In genomic region chr7:16463214-16463613, GRCm38 (mm10) we compare ENCODE assay signal across 8 mouse cellular contexts. TPM values are rescaled to one million over a fixed set of nuclear protein-coding genes. Genes with fewer than 3 reads are reported as not detected.
DNase-seq lines count a peak whose midpoint lies in the region; ATAC-seq and TF ChIP-seq lines count a peak whose summit lies in the region.

No protein-coding gene starts in this region.

- H3K4me1 ChIP-seq in G1E (ENCODE audit: insufficient read depth, low read depth, low read length) = peaks cover 6% of the 10 kb centered on the region
- peaks cover 9% of the 10 kb centered on the region for H3K4me1 ChIP-seq in forebrain, embryonic 13.5 days
- no peaks in the 10 kb centered on the region for H3K4me1 ChIP-seq in hindbrain, embryonic 11.5 days (replicated peaks; ENCODE audit: control insufficient read depth, insufficient read depth, low read length)
- H3K4me1 ChIP-seq in midbrain, embryonic 10.5 days = peaks cover 9% of the 10 kb centered on the region

- H3K27ac ChIP-seq in forebrain, embryonic 13.5 days = no peak overlapping the region
- no peak overlapping the region for H3K27ac ChIP-seq in hindbrain, embryonic 11.5 days (ENCODE audit: low read depth, low read length)
- H3K27ac ChIP-seq in midbrain, embryonic 10.5 days (replicated peaks) = no peak overlapping the region

- ATAC-seq in G1E (ENCODE audit: extremely low read depth, insufficient number of reproducible peaks, low FRiP score, poor library complexity, severe bottlenecking) = peak; percentile 57
- peak; percentile 67 for ATAC-seq in forebrain, embryonic 13.5 days
- ATAC-seq in hindbrain, embryonic 11.5 days (ENCODE audit: low FRiP score) = 0 out of 2 replicates have a peak, but pooled peaks have one; percentile 36

- no peak for TF ChIP-seq POLR2A in brain, embryonic 14.5 days (IDR thresholded peaks at IDR 0.05; ENCODE audit: borderline replicate concordance, extremely low read depth, insufficient read depth, insufficient read length, poor library complexity, severe bottlenecking)

- TF ChIP-seq CTCF in G1E (IDR thresholded peaks at IDR 0.05; ENCODE audit: low read depth, low read length) = peak; percentile 94
- TF ChIP-seq CTCF in brain, embryonic 14.5 days (IDR thresholded peaks at IDR 0.05; ENCODE audit: borderline replicate concordance, extremely low read depth, insufficient read depth, insufficient read length) = peak; percentile 97

- H3K27me3 ChIP-seq in G1E (ENCODE audit: insufficient read depth, low read length) = peaks cover 33% of the 10 kb centered on the region
- peaks cover 34% of the 10 kb centered on the region for H3K27me3 ChIP-seq in forebrain, embryonic 13.5 days
- no peaks in the 10 kb centered on the region for H3K27me3 ChIP-seq in hindbrain, embryonic 11.5 days (ENCODE audit: control insufficient read depth, insufficient read depth, low read length)
- H3K27me3 ChIP-seq in midbrain, embryonic 10.5 days (ENCODE audit: low read depth, poor library complexity, severe bottlenecking) = peaks cover 30% of the 10 kb centered on the region

- H3K4me3 ChIP-seq in G1E (ENCODE audit: low read depth, low read length) = no peak overlapping the region
- H3K4me3 ChIP-seq in forebrain, embryonic 13.5 days = no peak overlapping the region
- H3K4me3 ChIP-seq in hindbrain, embryonic 11.5 days (ENCODE audit: low read depth, low read length) = no peak overlapping the region
- H3K4me3 ChIP-seq in midbrain, embryonic 10.5 days = no peak overlapping the region

- 4% methylated on average over 14 of the region's 14 CpGs for WGBS in forebrain, embryonic 13.5 days
- 3% methylated on average over 14 of the region's 14 CpGs for WGBS in hindbrain, embryonic 11.5 days
- WGBS in midbrain, embryonic 10.5 days = 4% methylated on average over 14 of the region's 14 CpGs

- H3K4me2 ChIP-seq in forebrain, embryonic 13.5 days = no peak overlapping the region
- no peak overlapping the region for H3K4me2 ChIP-seq in hindbrain, embryonic 11.5 days (replicated peaks; ENCODE audit: low read depth, low read length)

- H3K9ac ChIP-seq in forebrain, embryonic 13.5 days = no peak overlapping the region
- H3K9ac ChIP-seq in hindbrain, embryonic 11.5 days (ENCODE audit: low read depth, low read length) = no peak overlapping the region

- H3K9me3 ChIP-seq in G1E (replicated peaks) = no peaks in the 10 kb centered on the region
- no peaks in the 10 kb centered on the region for H3K9me3 ChIP-seq in forebrain, embryonic 13.5 days (replicated peaks)
- H3K9me3 ChIP-seq in hindbrain, embryonic 11.5 days (ENCODE audit: control insufficient read depth, low read length) = no peaks in the 10 kb centered on the region
- H3K9me3 ChIP-seq in midbrain, embryonic 10.5 days (replicated peaks) = peaks cover 9% of the 10 kb centered on the region; the same call in 1 of the 2 replicates

- peaks cover 15% of the 10 kb centered on the region for H3K36me3 ChIP-seq in G1E (replicated peaks)
- H3K36me3 ChIP-seq in forebrain, embryonic 13.5 days (ENCODE audit: poor library complexity, severe bottlenecking) = no peaks in the 10 kb centered on the region
- no peaks in the 10 kb centered on the region for H3K36me3 ChIP-seq in hindbrain, embryonic 11.5 days (ENCODE audit: control insufficient read depth, insufficient read depth, low read length)
- no peaks in the 10 kb centered on the region for H3K36me3 ChIP-seq in midbrain, embryonic 10.5 days

- DNase-seq in G1E (ENCODE audit: low spot score) = peak; percentile 66
- peak; percentile 83 for DNase-seq in brain, embryonic 14.5 days (ENCODE audit: low read depth)
- DNase-seq in hindbrain, embryonic 11.5 days (ENCODE audit: low spot score) = peak; percentile 93
- DNase-seq in layer of hippocampus, postnatal 25 days (ENCODE audit: extremely low spot score in 1 of 2, low spot score in 1 of 2) = peak; percentile 74 to 92
- DNase-seq in midbrain, embryonic 10.5 days (ENCODE audit: low spot score) = peak; percentile 86
- peak; percentile 79 for DNase-seq in right cerebral cortex, postnatal 25 days
- DNase-seq in urinary bladder, postnatal 25 days (ENCODE audit: low spot score) = peak; percentile 81

RNA-seq across cellular contexts. Expression of gene Tmem160, which starts 10.6 kb away (rescaled TPM):
- 21.6 and 22.7 TPM in 2 replicates for total RNA-seq in G1E (2014; fragmentation: Nextera tagmentation)
- total RNA-seq in G1E (2017) = 23.9 and 35.0 TPM in 2 replicates
- polyA plus RNA-seq in G1E (2012) = 166 and 224 TPM in 2 replicates
- polyA plus RNA-seq in brain, embryonic 14.5 days (2012; rRNA removed) = 52.5 and 69.0 TPM in 2 replicates
- polyA plus RNA-seq in forebrain, embryonic 13.5 days (2015; fragmentation: Nextera tagmentation; extraction: Ambion mirVana) = 55.7 and 56.4 TPM in 2 replicates
- polyA plus RNA-seq in hindbrain, embryonic 11.5 days (2014; fragmentation: Nextera tagmentation; extraction: Ambion mirVana) = 51.4 and 56.5 TPM in 2 replicates
- total RNA-seq in layer of hippocampus, postnatal 25 days (2021) = 10 to 100 TPM; 62.5 to 81.2 TPM
- polyA plus RNA-seq in midbrain, embryonic 10.5 days (2016; fragmentation: Nextera tagmentation; extraction: Ambion mirVana) = 54.5 and 64.7 TPM in 2 replicates

RNA-seq across cellular contexts. Expression of gene Npas1, which starts 14.3 kb away (rescaled TPM):
- total RNA-seq in G1E (2014; fragmentation: Nextera tagmentation) (not detected in 2 replicates), G1E (2017) (0.05 TPM in 1 of 2 replicates, not detected in the other)
- not detected in 2 replicates for polyA plus RNA-seq in G1E (2012)
- 4.6 and 5.1 TPM in 2 replicates for polyA plus RNA-seq in brain, embryonic 14.5 days (2012; rRNA removed)
- 2.1 and 3.4 TPM in 2 replicates for polyA plus RNA-seq in forebrain, embryonic 13.5 days (2015; fragmentation: Nextera tagmentation; extraction: Ambion mirVana)
- 0.14 and 0.34 TPM in 2 replicates for polyA plus RNA-seq in hindbrain, embryonic 11.5 days (2014; fragmentation: Nextera tagmentation; extraction: Ambion mirVana)
- 10 to 100 TPM; 18.8 to 19.8 TPM for total RNA-seq in layer of hippocampus, postnatal 25 days (2021)
- 0.32 and 0.74 TPM in 2 replicates for polyA plus RNA-seq in midbrain, embryonic 10.5 days (2016; fragmentation: Nextera tagmentation; extraction: Ambion mirVana)
